Mouse (Mus musculus): Measurements from ENCODE around the gene Tbc1d25. TPM values are rescaled to one million over a fixed set of nuclear protein-coding genes. Genes with fewer than 3 reads are reported as not detected.

The Tbc1d25 gene
- polyA plus RNA-seq, 1 experiment from 2014 or later: 11.6 TPM

GRCm38 (mm10) chrX:8163076-8163475 lies 12.9 kb downstream of the Tbc1d25 start:
- Histone ChIP-seq H3K4me1 (ENCODE audit: control insufficient read depth, insufficient read depth, low read length) (no peaks in the 10 kb centered on the region), H3K9me3 (ENCODE audit: control insufficient read depth, low read length) (no peaks in the 10 kb centered on the region), H3K4me3 (ENCODE audit: low read depth, low read length) (no peak overlapping the region), H3K36me3 (ENCODE audit: control insufficient read depth, insufficient read depth, low read length) (no peaks in the 10 kb centered on the region), H3K27me3 (ENCODE audit: control insufficient read depth, insufficient read depth, low read length) (no peaks in the 10 kb centered on the region), H3K27ac (ENCODE audit: low read depth, low read length) (no peak overlapping the region), H3K9ac (ENCODE audit: low read length) (no peak overlapping the region), H3K4me2 (no peak overlapping the region)
- WGBS: 94% methylated on average over 5 of the region's 5 CpGs
- ATAC-seq (ENCODE audit: low FRiP score) (no peak), DNase-seq (ENCODE audit: low spot score, missing footprints) (no peak)

DNA sequence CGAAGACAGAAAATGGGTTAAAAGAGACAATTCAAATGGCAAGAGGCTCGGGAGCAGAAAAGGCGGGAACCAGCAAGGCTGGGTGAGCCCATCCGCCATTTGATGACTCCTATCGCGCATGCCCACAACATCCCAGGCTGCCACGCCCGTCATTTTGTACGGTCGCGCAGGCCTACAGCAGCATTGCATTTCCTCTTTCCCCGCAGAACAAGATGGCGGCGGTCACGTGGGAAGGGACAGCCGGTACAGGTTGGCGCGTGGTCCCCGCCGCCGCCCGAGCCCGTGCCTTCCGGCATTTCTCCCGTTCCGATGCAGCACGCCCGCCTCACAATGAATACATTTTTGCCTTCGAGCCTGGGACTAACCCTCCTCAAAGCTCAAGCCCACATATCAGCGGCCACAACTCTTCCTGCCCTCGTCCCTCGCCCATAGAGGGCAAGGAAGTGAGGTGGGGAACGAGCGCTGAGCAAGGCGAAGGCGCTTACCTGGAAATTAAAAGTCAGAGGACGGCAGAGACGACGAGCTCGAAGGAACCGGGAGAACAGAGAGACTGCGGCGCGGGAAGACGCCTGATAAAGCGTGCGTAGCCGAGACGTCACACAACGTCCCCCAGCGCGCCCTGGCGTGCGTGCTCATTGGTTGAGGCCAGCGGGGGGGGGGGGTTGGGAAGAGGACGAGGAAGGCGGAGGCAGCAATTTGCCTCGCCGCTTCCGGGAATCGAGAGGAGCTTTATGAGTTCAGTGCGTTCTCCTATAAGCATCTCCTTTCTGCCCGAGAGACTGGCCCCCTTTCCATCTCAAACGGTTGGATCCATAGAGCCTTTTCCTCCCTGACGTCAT lies 30.6 kb downstream of the Tbc1d25 start, which contains the start of gene Rbm3:
Rbm3 (minus strand) TSS at position 728 of the 839 bp plus-strand sequence.
- no peaks in the 10 kb centered on the region for H3K27me3 ChIP-seq (ENCODE audit: control insufficient read depth, insufficient read depth, low read length)
- peak within 1 kb of the TSS; percentile 92 for H3K9ac ChIP-seq (ENCODE audit: low read length)
- WGBS: 26% methylated on average over 58 of the region's 65 CpGs
- H3K36me3 ChIP-seq (ENCODE audit: control insufficient read depth, insufficient read depth, low read length): peaks cover 8% of the 10 kb centered on the region
- H3K9me3 ChIP-seq (ENCODE audit: control insufficient read depth, low read length): no peaks in the 10 kb centered on the region
- peak within 1 kb of the TSS; percentile 70 for H3K4me2 ChIP-seq
- peak within 1 kb of the TSS; percentile 89 for H3K27ac ChIP-seq (ENCODE audit: low read depth, low read length)
- ATAC-seq (ENCODE audit: low FRiP score) (peak; percentile 94), DNase-seq (ENCODE audit: low spot score, missing footprints) (peak; percentile 93)
- H3K4me1 ChIP-seq (ENCODE audit: control insufficient read depth, insufficient read depth, low read length): peaks cover 7% of the 10 kb centered on the region
- H3K4me3 ChIP-seq (ENCODE audit: low read depth, low read length): peak within 1 kb of the TSS; percentile 57

DNA sequence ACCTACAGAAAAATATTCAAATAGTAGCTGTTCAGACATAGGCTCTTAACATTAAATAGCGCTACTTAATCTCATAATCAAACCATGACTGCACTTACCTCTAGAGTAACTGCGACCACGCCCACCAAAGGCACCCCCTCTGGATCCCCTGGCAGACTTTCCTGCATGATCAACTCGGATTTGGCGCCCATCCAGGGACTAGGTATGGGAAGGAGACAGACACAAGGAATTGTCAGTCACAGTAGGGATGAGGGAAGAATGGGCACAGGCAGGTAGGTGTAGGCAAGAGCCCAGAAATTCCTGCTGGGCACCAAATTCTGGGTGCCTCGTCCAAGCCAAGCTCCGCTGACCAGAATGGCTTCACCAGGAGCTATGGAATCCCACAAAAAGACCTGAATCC lies 32.2 kb downstream of the Tbc1d25 start:
- Histone ChIP-seq H3K4me3 (ENCODE audit: low read depth, low read length) (peak overlapping the region; percentile 57), H3K9ac (ENCODE audit: low read length) (peak overlapping the region; percentile 92; the same call in 1 of the 2 replicates), H3K4me2 (peak overlapping the region; percentile 70), H3K36me3 (ENCODE audit: control insufficient read depth, insufficient read depth, low read length) (peaks cover 8% of the 10 kb centered on the region), H3K27ac (ENCODE audit: low read depth, low read length) (no peak overlapping the region), H3K4me1 (ENCODE audit: control insufficient read depth, insufficient read depth, low read length) (peaks cover 7% of the 10 kb centered on the region), H3K9me3 (ENCODE audit: control insufficient read depth, low read length) (no peaks in the 10 kb centered on the region), H3K27me3 (ENCODE audit: control insufficient read depth, insufficient read depth, low read length) (no peaks in the 10 kb centered on the region)
- DNase-seq (ENCODE audit: low spot score, missing footprints) (no peak), ATAC-seq (ENCODE audit: low FRiP score) (no peak)
- 75% methylated on average over 7 of the region's 7 CpGs for WGBS

- Histone ChIP-seq H3K27me3 (ENCODE audit: control insufficient read depth, insufficient read depth, low read length) (no peaks in the 10 kb centered on the region), H3K9ac (ENCODE audit: low read length) (no peak overlapping the region), H3K4me1 (ENCODE audit: control insufficient read depth, insufficient read depth, low read length) (peaks cover 7% of the 10 kb centered on the region), H3K36me3 (ENCODE audit: control insufficient read depth, insufficient read depth, low read length) (peaks cover 8% of the 10 kb centered on the region), H3K4me2 (no peak overlapping the region), H3K4me3 (ENCODE audit: low read depth, low read length) (no peak overlapping the region), H3K27ac (ENCODE audit: low read depth, low read length) (no peak overlapping the region), H3K9me3 (ENCODE audit: control insufficient read depth, low read length) (no peaks in the 10 kb centered on the region)
- ATAC-seq (ENCODE audit: low FRiP score) (no peak), DNase-seq (ENCODE audit: low spot score, missing footprints) (no peak)
- WGBS: 89% methylated on average over 7 of the region's 7 CpGs
These were observed 33.0 kb downstream of the Tbc1d25 start for GRCm38 (mm10) chrX:8142948-8143347.

DNA sequence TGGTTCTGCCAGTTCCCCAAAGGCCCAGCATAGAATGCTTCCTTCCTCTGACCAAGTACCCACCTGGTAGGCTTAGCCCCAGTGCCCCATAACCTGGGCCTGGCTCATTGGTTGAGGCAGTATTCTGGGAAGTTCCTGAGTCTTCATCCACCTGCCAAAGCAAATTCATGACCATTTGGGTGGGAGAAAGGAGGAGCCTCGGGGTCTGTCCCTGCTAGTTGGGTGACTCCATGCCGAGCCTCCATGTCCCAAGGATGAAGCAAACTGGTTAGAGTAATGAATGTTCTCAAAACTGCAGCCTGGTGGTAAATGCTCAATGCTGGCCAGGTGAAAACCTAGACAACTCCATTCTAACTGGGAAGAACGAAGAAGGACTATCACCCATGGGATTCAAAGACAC lies 34.9 kb downstream of the Tbc1d25 start:
- Histone ChIP-seq H3K4me1 (ENCODE audit: control insufficient read depth, insufficient read depth, low read length) (peaks cover 7% of the 10 kb centered on the region), H3K27me3 (ENCODE audit: control insufficient read depth, insufficient read depth, low read length) (no peaks in the 10 kb centered on the region), H3K4me2 (no peak overlapping the region), H3K27ac (ENCODE audit: low read depth, low read length) (no peak overlapping the region), H3K9ac (ENCODE audit: low read length) (no peak overlapping the region), H3K9me3 (ENCODE audit: control insufficient read depth, low read length) (no peaks in the 10 kb centered on the region), H3K4me3 (ENCODE audit: low read depth, low read length) (no peak overlapping the region), H3K36me3 (ENCODE audit: control insufficient read depth, insufficient read depth, low read length) (peaks cover 8% of the 10 kb centered on the region)
- DNase-seq (ENCODE audit: low spot score, missing footprints) (no peak), ATAC-seq (ENCODE audit: low FRiP score) (no peak)
- WGBS: 81% methylated on average over 3 of the region's 3 CpGs

DNA sequence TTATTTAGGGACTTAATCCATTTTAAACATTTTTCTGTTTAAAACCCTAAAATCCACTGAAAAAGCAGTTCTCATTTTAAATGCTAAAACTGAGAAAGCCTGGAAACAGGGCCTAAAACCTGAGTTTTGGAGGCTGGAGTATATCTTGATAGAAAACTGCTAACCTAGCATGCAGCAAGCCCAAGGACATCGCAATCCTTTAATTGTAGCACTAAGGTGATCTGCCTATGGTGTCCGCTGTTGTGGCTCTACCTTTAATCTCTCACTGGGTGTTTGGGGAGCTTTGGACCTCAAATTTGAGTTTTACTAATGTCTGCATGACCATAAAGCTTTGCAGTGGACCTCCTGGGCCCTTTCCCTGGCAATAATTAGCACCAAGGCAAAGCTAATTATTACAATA lies 35.5 kb downstream of the Tbc1d25 start:
- Histone ChIP-seq H3K9me3 (ENCODE audit: control insufficient read depth, low read length) (no peaks in the 10 kb centered on the region), H3K27me3 (ENCODE audit: control insufficient read depth, insufficient read depth, low read length) (no peaks in the 10 kb centered on the region), H3K36me3 (ENCODE audit: control insufficient read depth, insufficient read depth, low read length) (peaks cover 8% of the 10 kb centered on the region), H3K4me2 (no peak overlapping the region), H3K27ac (ENCODE audit: low read depth, low read length) (no peak overlapping the region), H3K4me1 (ENCODE audit: control insufficient read depth, insufficient read depth, low read length) (peaks cover 7% of the 10 kb centered on the region), H3K9ac (ENCODE audit: low read length) (no peak overlapping the region), H3K4me3 (ENCODE audit: low read depth, low read length) (no peak overlapping the region)
- DNase-seq (ENCODE audit: low spot score, missing footprints): no peak
- 87% methylated on average over 2 of the region's 2 CpGs for WGBS
- ATAC-seq (ENCODE audit: low FRiP score): no peak

DNA sequence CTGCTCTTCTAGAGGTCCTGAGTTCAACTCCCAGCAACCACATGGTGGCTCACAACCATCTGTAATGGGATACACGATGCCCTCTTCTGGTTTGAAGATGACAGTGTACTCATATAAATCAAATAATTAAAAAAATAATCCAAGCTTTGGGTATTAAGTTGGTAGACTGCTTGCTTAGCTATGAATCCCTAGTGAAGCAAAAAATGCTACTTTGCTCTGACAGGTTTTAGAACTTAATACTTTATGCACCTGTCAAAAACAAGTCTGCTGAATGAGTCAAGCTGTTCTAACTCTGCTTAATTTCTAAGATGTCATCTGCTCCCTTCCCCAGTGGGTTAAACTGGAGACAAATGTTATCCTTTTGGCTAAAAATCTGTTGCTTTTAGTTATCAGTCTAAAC lies 36.5 kb downstream of the Tbc1d25 start:
- Histone ChIP-seq H3K4me1 (ENCODE audit: control insufficient read depth, insufficient read depth, low read length) (peaks cover 7% of the 10 kb centered on the region), H3K9me3 (ENCODE audit: control insufficient read depth, low read length) (no peaks in the 10 kb centered on the region), H3K9ac (ENCODE audit: low read length) (no peak overlapping the region), H3K27me3 (ENCODE audit: control insufficient read depth, insufficient read depth, low read length) (no peaks in the 10 kb centered on the region), H3K27ac (ENCODE audit: low read depth, low read length) (no peak overlapping the region), H3K4me3 (ENCODE audit: low read depth, low read length) (no peak overlapping the region), H3K36me3 (ENCODE audit: control insufficient read depth, insufficient read depth, low read length) (peaks cover 8% of the 10 kb centered on the region), H3K4me2 (no peak overlapping the region)
- WGBS: 64% methylated on average over 1 of the region's 1 CpGs
- DNase-seq (ENCODE audit: low spot score, missing footprints) (no peak), ATAC-seq (ENCODE audit: low FRiP score) (no peak)

- 57% methylated on average over 2 of the region's 2 CpGs for WGBS
- no peak overlapping the region for H3K4me2 ChIP-seq
- no peaks in the 10 kb centered on the region for H3K27me3 ChIP-seq (ENCODE audit: control insufficient read depth, insufficient read depth, low read length)
- H3K36me3 ChIP-seq (ENCODE audit: control insufficient read depth, insufficient read depth, low read length): 0 out of 2 replicates have a peak, but pooled peaks cover under 1% of the 10 kb centered on the region
- H3K9ac ChIP-seq (ENCODE audit: low read length): no peak overlapping the region
- no peak overlapping the region for H3K27ac ChIP-seq (ENCODE audit: low read depth, low read length)
- ATAC-seq (ENCODE audit: low FRiP score): no peak
- H3K9me3 ChIP-seq (ENCODE audit: control insufficient read depth, low read length): no peaks in the 10 kb centered on the region
- no peak overlapping the region for H3K4me3 ChIP-seq (ENCODE audit: low read depth, low read length)
- no peak for DNase-seq (ENCODE audit: low spot score, missing footprints)
- no peaks in the 10 kb centered on the region for H3K4me1 ChIP-seq (ENCODE audit: control insufficient read depth, insufficient read depth, low read length)
These were observed 40.1 kb downstream of the Tbc1d25 start for GRCm38 (mm10) chrX:8135886-8136285.
